Mouse (Mus musculus): ENCODE measurements around the gene Dnah3.

Dnah3 gene

GRCm38 (mm10) chr7:120054016-120054415, 41.1 kb downstream of the Dnah3 start:
- no peak for DNase-seq (ENCODE audit: low spot score)

- DNase-seq (ENCODE audit: low spot score), result no peak
Measured at GRCm38 (mm10) chr7:120050447-120050846, 44.6 kb downstream of the Dnah3 start.

GRCm38 (mm10) chr7:120043990-120044389, 51.1 kb downstream of the Dnah3 start:
- DNase-seq (ENCODE audit: low spot score), result no peak

GRCm38 (mm10) chr7:120036422-120036821, 58.7 kb downstream of the Dnah3 start:
- peak; percentile 18 for DNase-seq (ENCODE audit: low spot score)

- no peak for DNase-seq (ENCODE audit: low spot score)
Measured at GRCm38 (mm10) chr7:120034996-120035395, 60.1 kb downstream of the Dnah3 start.

- DNase-seq (ENCODE audit: low spot score), result no peak
Measured at GRCm38 (mm10) chr7:120034566-120034965, 60.5 kb downstream of the Dnah3 start.

- DNase-seq (ENCODE audit: low spot score), result no peak
Measured at GRCm38 (mm10) chr7:120028669-120029068, 66.4 kb downstream of the Dnah3 start.

GRCm38 (mm10) chr7:119997066-119997465, 98.0 kb downstream of the Dnah3 start:
- DNase-seq (ENCODE audit: low spot score), result no peak

- no peak for DNase-seq (ENCODE audit: low spot score)
Measured at GRCm38 (mm10) chr7:119985279-119985912, 109.7 kb downstream of the Dnah3 start.

- DNase-seq (ENCODE audit: low spot score), result no peak
Measured at GRCm38 (mm10) chr7:119980170-119980569, 114.9 kb downstream of the Dnah3 start.

GRCm38 (mm10) chr7:119978576-119978975, 116.5 kb downstream of the Dnah3 start:
- no peak for DNase-seq (ENCODE audit: low spot score)

- no peak for DNase-seq (ENCODE audit: low spot score)
Measured at GRCm38 (mm10) chr7:119977574-119977973, 117.5 kb downstream of the Dnah3 start.

- DNase-seq (ENCODE audit: low spot score), result no peak
Measured at GRCm38 (mm10) chr7:119976256-119976655, 118.8 kb downstream of the Dnah3 start.

- no peak for DNase-seq (ENCODE audit: low spot score)
Measured at GRCm38 (mm10) chr7:119974214-119974613, 120.9 kb downstream of the Dnah3 start.

- DNase-seq (ENCODE audit: low spot score), result no peak
Measured at GRCm38 (mm10) chr7:119969320-119969719, 125.8 kb downstream of the Dnah3 start.

GRCm38 (mm10) chr7:119965651-119966395, 129.3 kb downstream of the Dnah3 start:
- DNase-seq (ENCODE audit: low spot score), result no peak

GRCm38 (mm10) chr7:119965205-119965604, 129.9 kb downstream of the Dnah3 start:
- DNase-seq (ENCODE audit: low spot score), result no peak

- no peak for DNase-seq (ENCODE audit: low spot score)
Measured at GRCm38 (mm10) chr7:119961107-119961506, 134.0 kb downstream of the Dnah3 start.

- DNase-seq (ENCODE audit: low spot score), result no peak
Measured at GRCm38 (mm10) chr7:119960546-119960945, 134.5 kb downstream of the Dnah3 start.

GRCm38 (mm10) chr7:119960006-119960405, 135.1 kb downstream of the Dnah3 start:
- no peak for DNase-seq (ENCODE audit: low spot score)

- DNase-seq (ENCODE audit: low spot score), result no peak
Measured at GRCm38 (mm10) chr7:119959491-119959890, 135.6 kb downstream of the Dnah3 start.

GRCm38 (mm10) chr7:119959091-119959490, 136.0 kb downstream of the Dnah3 start:
- no peak for DNase-seq (ENCODE audit: low spot score)

- no peak for DNase-seq (ENCODE audit: low spot score)
Measured at GRCm38 (mm10) chr7:119957421-119957820, 137.7 kb downstream of the Dnah3 start.

GRCm38 (mm10) chr7:119954047-119954446, 141.0 kb downstream of the Dnah3 start:
- DNase-seq (ENCODE audit: low spot score), result no peak
